In the genomic region with DNA sequence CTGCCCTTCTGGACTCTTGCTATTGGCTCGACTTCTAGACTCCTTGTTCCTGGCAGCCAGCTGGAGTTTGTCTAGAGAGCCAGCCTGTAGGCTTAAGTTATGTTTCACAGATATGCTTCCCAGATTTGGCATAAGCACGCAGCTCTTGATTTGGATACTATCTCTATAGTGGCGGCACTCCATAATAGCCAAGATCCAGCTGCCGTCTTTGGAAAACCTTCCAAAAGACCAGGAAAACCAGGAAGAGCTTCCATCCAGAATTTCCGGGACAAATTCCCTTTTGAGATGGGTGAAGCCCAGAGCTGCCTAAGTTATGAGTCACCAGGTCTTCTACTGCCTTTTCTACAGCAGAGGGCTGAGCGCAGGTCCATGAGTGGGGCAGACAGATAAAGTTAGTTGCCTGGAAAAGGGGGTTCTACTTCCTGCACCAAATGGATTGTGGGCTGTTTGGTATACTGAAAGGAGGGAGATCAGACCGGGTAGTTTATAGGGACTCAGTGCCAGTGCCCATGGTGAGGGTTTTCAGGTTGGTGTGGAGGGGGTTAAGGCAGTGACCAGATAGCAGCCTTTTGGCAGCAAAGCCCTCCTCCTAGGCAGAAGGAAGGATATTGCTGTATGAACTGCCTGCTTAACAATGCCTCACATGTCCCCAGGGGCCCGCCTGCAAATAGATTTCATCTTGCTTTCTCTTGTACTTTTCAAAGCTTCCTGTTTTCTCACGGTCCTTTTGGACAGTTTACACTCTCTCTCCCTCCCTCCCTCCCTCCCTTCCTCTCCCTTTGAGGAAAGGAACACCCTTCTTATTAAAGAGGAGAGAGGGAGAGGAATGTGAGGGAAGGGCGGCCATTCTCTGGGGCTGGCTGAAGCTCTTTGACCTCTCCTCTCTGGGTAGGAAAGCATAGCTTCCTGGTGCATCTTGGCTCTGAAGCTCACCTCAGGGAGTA, we compare ENCODE assay signal across 7 mouse cellular contexts. TPM values are rescaled to one million over a fixed set of nuclear protein-coding genes. Genes with fewer than 3 reads are reported as not detected.
DNase-seq lines count a peak whose midpoint lies in the region; ATAC-seq and TF ChIP-seq lines count a peak whose summit lies in the region.

No protein-coding gene starts in this region.

- peak; percentile 67 for DNase-seq in NIH3T3 (ENCODE audit: low read depth)
- peak; percentile 61 for DNase-seq in brain, embryonic 14.5 days (ENCODE audit: low read depth)
- DNase-seq in heart, embryonic 10.5 days (ENCODE audit: low spot score) = peak; percentile 80
- DNase-seq in kidney, adult 9 months = peak; percentile 74
- no peak for DNase-seq in liver, postnatal 0 days
- DNase-seq in stomach, postnatal 0 days (ENCODE audit: low spot score) = peak; percentile 19
- no peak for DNase-seq in retina, postnatal 1 day

- TF ChIP-seq EP300 in liver, postnatal 0 days (IDR thresholded peaks at IDR 0.05; ENCODE audit: low read depth) = no peak
- peak; percentile 51 for TF ChIP-seq EP300 in stomach, postnatal 0 days (optimal IDR thresholded peaks at IDR 0.05)

- H3K27ac ChIP-seq in heart, embryonic 10.5 days = peak overlapping the region; percentile 89
- H3K27ac ChIP-seq in liver, postnatal 0 days (ENCODE audit: low read depth) = peak overlapping the region; percentile 25
- H3K27ac ChIP-seq in stomach, postnatal 0 days (replicated peaks) = peak overlapping the region; percentile 90

- peaks cover 48% of the 10 kb centered on the region for H3K4me1 ChIP-seq in heart, embryonic 10.5 days
- no peaks in the 10 kb centered on the region for H3K4me1 ChIP-seq in liver, postnatal 0 days (ENCODE audit: insufficient read depth)
- peaks cover 14% of the 10 kb centered on the region for H3K4me1 ChIP-seq in stomach, postnatal 0 days (replicated peaks; ENCODE audit: control insufficient read depth, insufficient read depth)

- no peak overlapping the region for H3K9ac ChIP-seq in liver, postnatal 0 days (replicated peaks)
- no peak overlapping the region for H3K9ac ChIP-seq in stomach, postnatal 0 days (ENCODE audit: low read length)

- no peak overlapping the region for H3K4me2 ChIP-seq in liver, postnatal 0 days (ENCODE audit: low read depth, low read length)
- no peak overlapping the region; the same call in 1 of the 2 replicates for H3K4me2 ChIP-seq in stomach, postnatal 0 days (replicated peaks; ENCODE audit: low read depth)

- H3K4me3 ChIP-seq in heart, embryonic 10.5 days = no peak overlapping the region
- H3K4me3 ChIP-seq in liver, postnatal 0 days (ENCODE audit: low read depth, low read length) = no peak overlapping the region
- H3K4me3 ChIP-seq in stomach, postnatal 0 days (ENCODE audit: low read depth, low read length) = no peak overlapping the region

- no peaks in the 10 kb centered on the region for H3K27me3 ChIP-seq in heart, embryonic 10.5 days (ENCODE audit: insufficient read depth, poor library complexity, severe bottlenecking)
- no peaks in the 10 kb centered on the region for H3K27me3 ChIP-seq in liver, postnatal 0 days (ENCODE audit: insufficient read depth, low read length)
- H3K27me3 ChIP-seq in stomach, postnatal 0 days (ENCODE audit: control insufficient read depth, insufficient read depth, low read length) = no peaks in the 10 kb centered on the region

- no peak for TF ChIP-seq CTCF in brain, embryonic 14.5 days (IDR thresholded peaks at IDR 0.05; ENCODE audit: borderline replicate concordance, extremely low read depth, insufficient read depth, insufficient read length)
- no peak for TF ChIP-seq CTCF in liver, postnatal 0 days (IDR thresholded peaks at IDR 0.05; ENCODE audit: low read depth)
- TF ChIP-seq CTCF in stomach, postnatal 0 days (IDR thresholded peaks at IDR 0.05; ENCODE audit: low read depth) = no peak

- H3K9me3 ChIP-seq in heart, embryonic 10.5 days = no peaks in the 10 kb centered on the region
- no peaks in the 10 kb centered on the region for H3K9me3 ChIP-seq in liver, postnatal 0 days (ENCODE audit: low read length)
- H3K9me3 ChIP-seq in stomach, postnatal 0 days (ENCODE audit: control insufficient read depth, low read length) = no peaks in the 10 kb centered on the region

- no peak for TF ChIP-seq POLR2A in brain, embryonic 14.5 days (IDR thresholded peaks at IDR 0.05; ENCODE audit: borderline replicate concordance, extremely low read depth, insufficient read depth, insufficient read length, poor library complexity, severe bottlenecking)

- H3K36me3 ChIP-seq in heart, embryonic 10.5 days = no peaks in the 10 kb centered on the region
- H3K36me3 ChIP-seq in liver, postnatal 0 days (replicated peaks; ENCODE audit: insufficient read depth, low read length) = no peaks in the 10 kb centered on the region
- no peaks in the 10 kb centered on the region for H3K36me3 ChIP-seq in stomach, postnatal 0 days (ENCODE audit: control insufficient read depth, insufficient read depth, low read length)

- ATAC-seq in liver, postnatal 0 days = peak; percentile 57
- peak; percentile 67; the same call in 1 of the 2 replicates for ATAC-seq in stomach, postnatal 0 days (ENCODE audit: low FRiP score, low TSS enrichment)

- WGBS in heart, embryonic 10.5 days = 38% methylated on average over 10 of the region's 10 CpGs
- WGBS in liver, postnatal 0 days (ENCODE audit: insufficient replicate concordance) = 48% methylated on average over 10 of the region's 10 CpGs
- WGBS in stomach, postnatal 0 days = 20% methylated on average over 10 of the region's 10 CpGs

RNA-seq across cellular contexts. Expression of a gene that starts 53.9 kb away (rescaled TPM):
- 1.1 and 4.4 TPM in 2 replicates for polyA plus RNA-seq in brain, embryonic 14.5 days (2012; rRNA removed)
- polyA plus RNA-seq in heart, embryonic 10.5 days (2016; fragmentation: Nextera tagmentation; extraction: Ambion mirVana) = 0.10 and 0.14 TPM in 2 replicates
- 0.33 and 0.39 TPM in 2 replicates for polyA plus RNA-seq in liver, postnatal 0 days (2015; fragmentation: Nextera tagmentation; extraction: Ambion mirVana)
- 0.25 and 0.33 TPM in 2 replicates for polyA plus RNA-seq in stomach, postnatal 0 days (2015; fragmentation: Nextera tagmentation; extraction: Ambion mirVana)

Comparison
In these comparisons a context has a peak if more than half of its experiments do, and no peak if none do; other contexts are left out.
1. DNase-seq: peak in NIH3T3 (single experiment), brain, embryonic 14.5 days (single experiment), heart, embryonic 10.5 days (single experiment), kidney, adult 9 months (single experiment) and stomach, postnatal 0 days (single experiment); none in liver, postnatal 0 days (single experiment) and retina, postnatal 1 day (single experiment).
2. H3K27ac ChIP-seq: peak in every context shown above with its lines; median percentile 90 in stomach, postnatal 0 days; 89 in heart, embryonic 10.5 days; 25 in liver, postnatal 0 days.